Mouse (Mus musculus): ENCODE data around the gene Nipbl.

DNA sequence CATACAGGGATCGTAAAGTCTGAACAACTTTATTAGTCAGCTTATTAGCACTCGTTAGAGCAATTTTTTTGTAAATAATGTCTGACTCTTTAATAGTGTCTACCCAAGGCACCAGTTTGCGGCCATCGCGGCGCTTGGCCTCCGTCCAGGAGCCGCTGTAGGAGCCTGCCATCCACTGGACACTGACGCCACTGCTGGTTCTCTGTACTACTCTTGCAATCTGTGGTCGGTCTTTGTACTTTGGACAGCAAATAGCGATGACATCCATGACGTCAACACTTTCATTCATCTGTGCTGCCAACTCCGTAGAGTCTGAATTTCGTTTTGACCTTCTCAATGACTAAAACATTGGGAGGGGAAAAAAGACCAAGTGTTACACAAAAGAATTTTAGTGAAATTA lies 153.0 kb downstream of the Nipbl start:
- TF ChIP-seq CTCF (conservative IDR thresholded peaks at IDR 0.05; ENCODE audit: low read length) (no peak), POU5F1 (IDR thresholded peaks at IDR 0.05; ENCODE audit: borderline replicate concordance, low read length) (no peak), NANOG (IDR thresholded peaks at IDR 0.05; ENCODE audit: borderline replicate concordance, low read length) (no peak)
